Mouse (Mus musculus) small intestine, adult 2 months (tissue): Measurements from ENCODE around the gene Kif16b. TPM values are rescaled to one million over a fixed set of nuclear protein-coding genes. Genes with fewer than 3 reads are reported as not detected.

Source experiments
- H3K27ac ChIP-seq: fragments of 200-500 bp; 2 replicates; pipeline ENCODE4 v1.5.1; 2012; ENCODE audit warnings: low read depth, low read length, control low read depth, inconsistent platforms; ENCODE audit not compliant: insufficient read depth
- H3K27me3 ChIP-seq: fragments of 200-500 bp; 2 replicates; pipeline ENCODE4 v1.6.1; 2012; ENCODE audit warnings: mild to moderate bottlenecking, moderate library complexity, low read length, inconsistent platforms; ENCODE audit not compliant: control insufficient read depth, insufficient read depth
- H3K36me3 ChIP-seq: fragments of 200-500 bp; 2 replicates; pipeline ENCODE4 v1.6.1; 2012; ENCODE audit warnings: mild to moderate bottlenecking, low read length, control low read depth, inconsistent platforms; ENCODE audit not compliant: control insufficient read depth, insufficient read depth
- H3K4me1 ChIP-seq: fragments of 200-500 bp; 2 replicates; pipeline ENCODE4 v1.6.1; 2012; ENCODE audit warnings: low read length, inconsistent platforms, mixed read lengths; ENCODE audit not compliant: control insufficient read depth, insufficient read depth, insufficient read length
- H3K4me3 ChIP-seq: fragments of 200-500 bp; 2 replicates; pipeline ENCODE4 v1.5.1; 2012; ENCODE audit warnings: low read depth, mild to moderate bottlenecking, control low read depth, inconsistent platforms, low read length, moderate library complexity
- CTCF ChIP-seq: fragments of 200-500 bp; IDR thresholded peaks from 2 replicates; pipeline ENCODE4 v1.5.1; 2012; ENCODE audit warnings: low read depth, mild to moderate bottlenecking, control low read depth, inconsistent platforms, low read length, moderate library complexity, mixed read lengths; ENCODE audit not compliant: insufficient replicate concordance, insufficient read length; ENCODE audit errors: extremely low read depth
- POLR2A ChIP-seq: fragments of 200-500 bp; IDR thresholded peaks from 2 replicates; pipeline ENCODE4 v1.6.1; 2012; ENCODE audit warnings: low read depth, mild to moderate bottlenecking, control low read depth, inconsistent platforms, low read length, moderate library complexity
- WGBS: fragments of 180-500 bp; shearing (Covaris S2); methylation state at CpG from one replicate; pipeline ENCODE4 v1.1.7; 2018; 5-methylcytosine and 5-hydroxymethylcytosine counted together
- polyA plus RNA-seq: library from polyadenylated mRNA; depleted of rRNA; stranded (reverse); fragments of >200 nt; gene quantifications from 2 replicates; pipeline ENCODE4 v1.2.3, GENCODE M21; 2012

Gene Kif16b
- polyA plus RNA-seq, 1 experiment: 12.5 TPM

- Histone ChIP-seq H3K27me3 (no peaks in the 10 kb centered on the region), H3K36me3 (0 out of 2 replicates have a peak, but pooled peaks cover 1% of the 10 kb centered on the region), H3K4me3 (no peak overlapping the region), H3K4me1 (peaks cover 21% of the 10 kb centered on the region), H3K27ac (no peak overlapping the region)
- 96% methylated on average over 1 of the region's 1 CpGs for WGBS
- TF ChIP-seq CTCF: no peak
- no peak for TF ChIP-seq POLR2A
Measured at GRCm38 (mm10) chr2:142694936-142695331, 206.4 kb downstream of the Kif16b start.

GRCm38 (mm10) chr2:142694019-142694935 is 207.1 kb downstream of the Kif16b start:
- peaks cover 18% of the 10 kb centered on the region for H3K4me1 ChIP-seq
- H3K27ac ChIP-seq: peak overlapping the region; percentile 92
- 38% methylated on average over 3 of the region's 3 CpGs for WGBS
- H3K27me3 ChIP-seq: no peaks in the 10 kb centered on the region
- no peak for TF ChIP-seq CTCF
- TF ChIP-seq POLR2A: no peak
- no peak overlapping the region for H3K4me3 ChIP-seq
- H3K36me3 ChIP-seq: 0 out of 2 replicates have a peak, but pooled peaks cover 1% of the 10 kb centered on the region

GRCm38 (mm10) chr2:142693461-142693860 is 207.9 kb downstream of the Kif16b start:
- whole genome bisulfite sequencing: 74% methylated on average over 1 of the region's 1 CpGs
- TF ChIP-seq CTCF: no peak
- no peaks in the 10 kb centered on the region for H3K36me3 ChIP-seq
- no peak overlapping the region for H3K4me3 ChIP-seq
- peak overlapping the region; percentile 72; the same call in 1 of the 2 replicates for H3K27ac ChIP-seq
- peaks cover 13% of the 10 kb centered on the region for H3K4me1 ChIP-seq
- H3K27me3 ChIP-seq: no peaks in the 10 kb centered on the region

- 64% methylated on average over 2 of the region's 2 CpGs for WGBS
Measured at GRCm38 (mm10) chr2:142689496-142689895, 211.8 kb downstream of the Kif16b start.

GRCm38 (mm10) chr2:142687936-142688514 is 213.3 kb downstream of the Kif16b start:
- Histone ChIP-seq H3K27ac (no peak overlapping the region), H3K4me3 (no peak overlapping the region), H3K4me1 (peaks cover 5% of the 10 kb centered on the region), H3K36me3 (no peaks in the 10 kb centered on the region), H3K27me3 (no peaks in the 10 kb centered on the region)
- TF ChIP-seq POLR2A (no peak), CTCF (no peak)
- 88% methylated on average over 4 of the region's 4 CpGs for WGBS

More at GRCm38 (mm10) chr2:142689496-142689895, 211.8 kb downstream of the Kif16b start:
- Histone ChIP-seq H3K4me3 (no peak overlapping the region), H3K27ac (peak overlapping the region; percentile 49; the same call in 1 of the 2 replicates), H3K4me1 (peaks cover 8% of the 10 kb centered on the region), H3K36me3 (no peaks in the 10 kb centered on the region), H3K27me3 (no peaks in the 10 kb centered on the region)
- TF ChIP-seq CTCF (no peak), POLR2A (no peak)

GRCm38 (mm10) chr2:142682965-142683709 is 218.2 kb downstream of the Kif16b start:
- Histone ChIP-seq H3K4me1 (no peaks in the 10 kb centered on the region), H3K27ac (no peak overlapping the region), H3K4me3 (no peak overlapping the region), H3K36me3 (no peaks in the 10 kb centered on the region), H3K27me3 (no peaks in the 10 kb centered on the region)
- TF ChIP-seq CTCF (no peak), POLR2A (no peak)
- 81% methylated on average over 5 of the region's 5 CpGs for WGBS

- 90% methylated on average over 3 of the region's 3 CpGs for WGBS
- H3K4me3 ChIP-seq: no peak overlapping the region
- TF ChIP-seq CTCF (no peak), POLR2A (no peak)
- 0 out of 2 replicates have a peak, but pooled peaks cover 4% of the 10 kb centered on the region for H3K36me3 ChIP-seq
- no peak overlapping the region for H3K27ac ChIP-seq
- H3K27me3 ChIP-seq: no peaks in the 10 kb centered on the region
- H3K4me1 ChIP-seq: peaks cover 2% of the 10 kb centered on the region; the same call in 1 of the 2 replicates
Measured at GRCm38 (mm10) chr2:142668426-142668825, 232.9 kb downstream of the Kif16b start.
